In the genomic region with DNA sequence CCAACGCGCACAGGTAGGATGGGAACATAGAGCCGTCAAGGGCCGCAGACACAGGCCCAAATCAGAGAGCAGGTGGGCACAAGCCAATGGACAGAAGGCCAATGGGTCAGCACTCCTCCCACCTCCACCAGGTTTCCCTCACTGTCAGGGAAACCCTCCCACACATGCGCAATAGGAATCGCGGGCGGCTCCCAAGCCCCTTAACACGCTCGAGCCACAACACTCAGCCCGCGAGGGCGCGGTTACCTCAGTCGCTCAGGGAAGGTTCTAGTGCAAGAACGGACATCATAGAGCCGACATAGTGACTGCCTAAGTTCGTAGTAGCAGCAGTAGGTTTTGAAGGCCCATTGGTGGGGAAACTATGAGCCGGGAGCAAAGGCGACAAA, we compare ENCODE assay signal across 8 mouse cellular contexts. TPM values are rescaled to one million over a fixed set of nuclear protein-coding genes. Genes with fewer than 3 reads are reported as not detected.
DNase-seq lines count a peak whose midpoint lies in the region; ATAC-seq and TF ChIP-seq lines count a peak whose summit lies in the region.

No protein-coding gene starts in this region.

- no peak for TF ChIP-seq CTCF in spleen, adult 2 months (IDR thresholded peaks at IDR 0.05; ENCODE audit: extremely low read depth, insufficient read depth, insufficient read length, insufficient replicate concordance)

- peak; percentile 75 for ATAC-seq in intestine, embryonic 16.5 days

- peak; percentile 67 to 78 for DNase-seq in thymus, adult 18-20 months
- DNase-seq in thymus, postnatal 0 days (ENCODE audit: low spot score) = no peak
- peak; percentile 76 for DNase-seq in embryo, embryonic 9.5 days (ENCODE audit: extremely low spot score)
- peak; percentile 58 to 61 for DNase-seq in gastrocnemius, postnatal 36 days
- DNase-seq in left cerebral cortex, postnatal 36 days (ENCODE audit: low spot score in 2 of 2) = peak; percentile 63 to 70
- DNase-seq in mesoderm, embryonic 11.5 days (ENCODE audit: low read depth, low spot score) = peak; percentile 80
- peak in 1 of 2 experiments; percentile 59 for DNase-seq in spleen, adult 2 months (ENCODE audit: low read depth in 1 of 2, low spot score in 2 of 2)

- H3K4me2 ChIP-seq in intestine, embryonic 16.5 days (ENCODE audit: low read depth, low read length) = peak overlapping the region; percentile 61

- H3K27me3 ChIP-seq in intestine, embryonic 16.5 days (replicated peaks; ENCODE audit: control insufficient read depth, insufficient read depth, low read length) = no peaks in the 10 kb centered on the region
- no peaks in the 10 kb centered on the region for H3K27me3 ChIP-seq in spleen, adult 2 months (ENCODE audit: control insufficient read depth, insufficient read depth, low read length)

- intact Hi-C loops in gastrocnemius, postnatal 36 days (cut with DNase I) = loop anchor here (10.0 kb wide), 1 partner anchor 413 kb away; the partner anchor contains the start of gene Gtpbp8
- intact Hi-C loops in left cerebral cortex, postnatal 36 days (cut with DNase I) = loop anchor here (5.0 to 10.0 kb wide), 2 partner anchors 66 to 413 kb away; partner anchors contain the start of genes Ccdc80 and Gtpbp8

- H3K4me1 ChIP-seq in intestine, embryonic 16.5 days (ENCODE audit: control insufficient read depth, insufficient read depth, low read length) = peaks cover 4% of the 10 kb centered on the region; the same call in 1 of the 2 replicates
- peaks cover 2% of the 10 kb centered on the region; the same call in 1 of the 2 replicates for H3K4me1 ChIP-seq in spleen, adult 2 months (ENCODE audit: control insufficient read depth, insufficient read depth, insufficient read length)

- H3K4me3 ChIP-seq in intestine, embryonic 16.5 days (ENCODE audit: low read length) = peak overlapping the region; percentile 93
- peak overlapping the region; percentile 87 for H3K4me3 ChIP-seq in spleen, adult 2 months (ENCODE audit: extremely low read depth, insufficient read depth, insufficient read length)

- WGBS in intestine, embryonic 16.5 days = under 1% methylated on average over 20 of the region's 20 CpGs
- WGBS in spleen, adult 2 months = 1% methylated on average over 20 of the region's 20 CpGs

- TF ChIP-seq POLR2A in spleen, adult 2 months (IDR thresholded peaks at IDR 0.05; ENCODE audit: low read depth, low read length) = no peak

- no peaks in the 10 kb centered on the region for H3K9me3 ChIP-seq in intestine, embryonic 16.5 days (ENCODE audit: control insufficient read depth, low read length)

- H3K9ac ChIP-seq in intestine, embryonic 16.5 days (ENCODE audit: low read depth, low read length) = peak overlapping the region; percentile 94

- no peaks in the 10 kb centered on the region for H3K36me3 ChIP-seq in intestine, embryonic 16.5 days (ENCODE audit: control insufficient read depth, insufficient read depth, low read length)
- H3K36me3 ChIP-seq in spleen, adult 2 months (ENCODE audit: control insufficient read depth, insufficient read depth, low read length) = peaks cover 2% of the 10 kb centered on the region; the same call in 1 of the 2 replicates

- peak overlapping the region; percentile 94 for H3K27ac ChIP-seq in intestine, embryonic 16.5 days (ENCODE audit: low read length)
- peak overlapping the region; percentile 78 for H3K27ac ChIP-seq in spleen, adult 2 months (ENCODE audit: insufficient read depth, low read length)

RNA-seq across cellular contexts. Expression of gene Slc35a5, which starts 0.4 kb away (rescaled TPM):
- polyA plus RNA-seq in thymus, postnatal 0 days (2015; fragmentation: Nextera tagmentation; extraction: Ambion mirVana) = 20.1 and 23.9 TPM in 2 replicates
- 1 to 10 TPM; 3.3 to 5.1 TPM for total RNA-seq in gastrocnemius, postnatal 36 days (2021)
- polyA plus RNA-seq in intestine, embryonic 16.5 days (2015; fragmentation: Nextera tagmentation; extraction: Ambion mirVana) = 26.4 and 28.2 TPM in 2 replicates
- total RNA-seq in left cerebral cortex, postnatal 36 days (2021) = 10 to 100 TPM; 46.7 to 49.8 TPM
- 6.8 and 8.3 TPM in 2 replicates for polyA plus RNA-seq in spleen, adult 2 months (2012; rRNA removed)

RNA-seq across cellular contexts. Expression of gene Atg3, which starts 0.5 kb away (rescaled TPM):
- 54.7 and 55.6 TPM in 2 replicates for polyA plus RNA-seq in thymus, postnatal 0 days (2015; fragmentation: Nextera tagmentation; extraction: Ambion mirVana)
- 10 to 100 TPM; 17.4 to 19.4 TPM for total RNA-seq in gastrocnemius, postnatal 36 days (2021)
- polyA plus RNA-seq in intestine, embryonic 16.5 days (2015; fragmentation: Nextera tagmentation; extraction: Ambion mirVana) = 37.4 and 41.4 TPM in 2 replicates
- 10 to 100 TPM; 40.0 to 43.6 TPM for total RNA-seq in left cerebral cortex, postnatal 36 days (2021)
- polyA plus RNA-seq in spleen, adult 2 months (2012; rRNA removed) = 13.8 and 21.4 TPM in 2 replicates
